Mouse (Mus musculus) forebrain, postnatal 0 days (tissue): Measurements from ENCODE around the gene Lipe. TPM values are rescaled to one million over a fixed set of nuclear protein-coding genes. Genes with fewer than 3 reads are reported as not detected.

ENCODE experiments used
- ATAC-seq: fragments of 200-750 bp; cut with Nextera tagmentation; 2 replicates; pipeline ENCODE4 v1.8.0; 2017; ENCODE audit warnings: mild to moderate bottlenecking, moderate library complexity
- DNase-seq: peaks from one replicate; pipeline ENCODE4 v3.0.0-alpha.2; 2015
- H3K27ac ChIP-seq: fragments of 300-500 bp; sonication (generic); 2 replicates; pipeline ENCODE4 v1.5.1; 2014; ENCODE audit warnings: low read depth, mild to moderate bottlenecking, antibody characterized with exemption, low read length, moderate library complexity, mixed read lengths
- H3K27me3 ChIP-seq: fragments of 300-500 bp; sonication (generic); 2 replicates; pipeline ENCODE4 v1.6.1; 2014; ENCODE audit warnings: mild to moderate bottlenecking, low read length, mixed read lengths; ENCODE audit not compliant: insufficient read depth
- H3K36me3 ChIP-seq: fragments of 300-500 bp; sonication (generic); 2 replicates; pipeline ENCODE4 v1.6.1; 2014; ENCODE audit warnings: mild to moderate bottlenecking, moderate library complexity; ENCODE audit not compliant: insufficient read depth
- H3K4me1 ChIP-seq: fragments of 300-500 bp; sonication (generic); 2 replicates; pipeline ENCODE4 v1.6.1; 2014; ENCODE audit warnings: antibody characterized with exemption; ENCODE audit not compliant: insufficient read depth
- H3K4me2 ChIP-seq: fragments of 300-500 bp; sonication (generic); 2 replicates; pipeline ENCODE4 v1.6.1; 2014; ENCODE audit warnings: low read depth, mild to moderate bottlenecking, moderate library complexity
- H3K4me3 ChIP-seq: fragments of 300-500 bp; sonication (generic); 2 replicates; pipeline ENCODE4 v1.5.1; 2014; ENCODE audit warnings: low read depth, low read length, mixed read lengths
- H3K9ac ChIP-seq: fragments of 300-500 bp; sonication (generic); 2 replicates; pipeline ENCODE4 v1.6.1; 2014; ENCODE audit warnings: mild to moderate bottlenecking
- H3K9me3 ChIP-seq: fragments of 300-500 bp; sonication (generic); 2 replicates; pipeline ENCODE4 v1.6.1; 2016; ENCODE audit warnings: low read length
- CTCF ChIP-seq: sonication (generic); IDR thresholded peaks from 2 replicates; pipeline ENCODE4 v1.5.1; 2016; ENCODE audit warnings: antibody characterized with exemption, control low read depth, low read depth
- WGBS: fragments of 180-500 bp; shearing (Covaris S2); extraction: QIAGEN DNeasy Blood & Tissue Kit; methylation state at CpG from one replicate; pipeline ENCODE4 v1.1.7; 2014; 5-methylcytosine and 5-hydroxymethylcytosine counted together
- polyA plus RNA-seq: library from polyadenylated mRNA; unstranded; fragments of >200 nt; fragmentation: Nextera tagmentation; extraction: Ambion mirVana; gene quantifications from 2 replicates; pipeline ENCODE4 v1.2.1, GENCODE M21; 2015
- total RNA-seq: library from RNA; depleted of rRNA; stranded (reverse); fragments of >200 nt; gene quantifications from 2 replicates; pipeline ENCODE4 v1.2.3, GENCODE M21; 2014

Gene Lipe
- total and polyA plus RNA-seq, 2 experiments from 2014 or later, result 8.0 to 14.8 TPM

DNA sequence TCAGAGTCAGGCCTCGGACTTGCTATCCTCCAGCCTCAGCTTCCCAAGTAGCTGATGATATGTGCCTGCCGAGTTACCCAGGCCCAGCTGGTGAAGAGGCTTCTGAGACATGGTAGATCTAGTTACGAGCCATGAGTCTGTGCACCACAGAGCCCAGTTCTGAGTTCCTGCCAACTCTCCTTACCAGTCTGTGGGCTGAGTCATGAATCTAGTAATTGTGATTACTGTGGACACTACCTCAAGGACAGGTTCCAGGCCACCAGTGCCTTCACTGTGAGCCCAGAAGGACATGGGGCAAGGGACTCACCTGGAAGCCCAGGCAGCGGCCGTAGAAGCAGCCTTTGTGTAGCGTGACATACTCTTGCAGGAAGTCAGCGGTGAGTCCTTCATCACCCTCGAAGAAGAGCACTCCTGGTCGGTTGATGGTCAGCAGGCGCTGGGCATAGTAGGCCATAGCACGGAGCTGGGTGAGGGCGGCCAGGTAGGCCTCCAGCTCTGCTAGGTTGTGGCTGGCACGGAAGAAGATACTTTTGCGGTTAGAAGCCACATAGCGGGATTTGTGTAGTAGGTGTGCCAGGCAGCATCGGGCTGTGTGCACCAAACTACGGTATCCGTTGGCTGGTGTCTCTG, 10.6 kb downstream of the Lipe start:
- H3K9ac ChIP-seq, result no peak overlapping the region
- no peak overlapping the region for H3K4me2 ChIP-seq
- ATAC-seq, result no peak
- no peak overlapping the region for H3K27ac ChIP-seq
- H3K4me1 ChIP-seq, result peaks cover 9% of the 10 kb centered on the region; the same call in 1 of the 2 replicates
- H3K9me3 ChIP-seq, result no peaks in the 10 kb centered on the region
- 93% methylated on average over 18 of the region's 18 CpGs for WGBS
- DNase-seq, result no peak
- no peak for TF ChIP-seq CTCF
- peaks cover 51% of the 10 kb centered on the region for H3K36me3 ChIP-seq
- no peak overlapping the region for H3K4me3 ChIP-seq
- no peaks in the 10 kb centered on the region for H3K27me3 ChIP-seq

DNA sequence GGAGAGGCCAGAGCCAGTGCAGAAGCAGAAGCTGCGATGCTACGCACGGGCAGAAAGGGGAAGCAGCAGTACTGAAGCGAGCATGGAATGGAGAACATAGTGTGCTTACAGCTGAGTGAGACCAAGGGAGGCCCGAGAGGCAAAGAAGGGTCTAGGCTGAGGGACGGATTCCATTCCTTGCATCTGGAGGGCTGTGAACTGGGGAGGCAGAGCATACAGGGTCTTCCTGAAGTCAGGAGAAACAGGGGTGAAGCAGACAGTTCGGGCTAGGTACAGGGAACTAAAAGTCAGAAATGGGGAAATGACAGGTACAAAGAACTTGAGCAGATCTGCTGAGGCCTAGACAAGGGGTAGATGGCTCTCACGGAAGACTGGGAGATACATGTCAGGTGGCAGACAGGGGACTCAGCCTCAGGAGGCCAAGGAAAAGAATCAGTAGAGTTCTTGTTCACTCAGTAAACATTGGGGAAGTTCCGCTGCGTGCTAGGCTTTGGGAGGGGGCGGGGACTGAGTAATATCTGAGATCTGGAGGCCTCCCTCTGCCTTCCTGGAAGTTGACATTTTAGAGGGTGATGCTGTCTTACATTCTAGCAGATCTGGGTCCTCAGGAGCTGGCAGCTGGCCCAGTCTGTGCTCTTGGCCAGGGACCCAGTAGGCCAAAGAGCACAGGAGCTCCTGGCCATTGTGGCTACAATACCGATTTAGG, 12.5 kb downstream of the Lipe start:
- no peak overlapping the region for H3K4me2 ChIP-seq
- H3K4me3 ChIP-seq, result no peak overlapping the region
- no peaks in the 10 kb centered on the region for H3K27me3 ChIP-seq
- peak overlapping the region; percentile 64; the same call in 1 of the 2 replicates for H3K27ac ChIP-seq
- no peaks in the 10 kb centered on the region for H3K9me3 ChIP-seq
- WGBS, result 74% methylated on average over 12 of the region's 12 CpGs
- DNase-seq (no peak), ATAC-seq (peak; percentile 5; the same call in 1 of the 2 replicates)
- H3K36me3 ChIP-seq, result peaks cover 64% of the 10 kb centered on the region
- 0 out of 2 replicates have a peak, but pooled peaks cover 6% of the 10 kb centered on the region for H3K4me1 ChIP-seq
- H3K9ac ChIP-seq, result 0 out of 2 replicates have a peak overlapping the region, but pooled peaks have one; percentile 1
- no peak for TF ChIP-seq CTCF

DNA sequence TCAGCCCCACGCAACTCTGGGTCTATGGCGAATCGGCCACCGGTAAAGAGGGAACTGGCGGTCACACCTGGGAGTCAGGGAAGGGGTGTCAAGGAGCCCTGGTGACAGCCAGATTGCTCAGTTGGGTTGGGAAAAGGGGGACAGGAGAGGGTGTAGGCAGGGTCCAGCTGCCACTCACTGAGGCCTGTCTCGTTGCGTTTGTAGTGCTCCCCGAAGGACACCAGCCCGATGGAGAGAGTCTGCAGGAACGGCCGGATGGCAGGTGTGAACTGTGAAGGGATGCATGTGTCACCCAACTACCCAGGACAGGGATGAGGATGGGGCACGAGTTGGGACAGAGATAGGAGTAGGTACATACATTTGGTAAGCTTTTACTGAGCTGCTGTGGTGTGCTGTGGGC, 13.3 kb downstream of the Lipe start:
- Histone ChIP-seq H3K4me3 (no peak overlapping the region), H3K27ac (no peak overlapping the region), H3K4me1 (0 out of 2 replicates have a peak, but pooled peaks cover 3% of the 10 kb centered on the region), H3K27me3 (no peaks in the 10 kb centered on the region), H3K36me3 (peaks cover 66% of the 10 kb centered on the region), H3K9me3 (no peaks in the 10 kb centered on the region), H3K9ac (no peak overlapping the region), H3K4me2 (no peak overlapping the region)
- DNase-seq (no peak), ATAC-seq (no peak)
- 92% methylated on average over 12 of the region's 12 CpGs for WGBS
- no peak for TF ChIP-seq CTCF

DNA sequence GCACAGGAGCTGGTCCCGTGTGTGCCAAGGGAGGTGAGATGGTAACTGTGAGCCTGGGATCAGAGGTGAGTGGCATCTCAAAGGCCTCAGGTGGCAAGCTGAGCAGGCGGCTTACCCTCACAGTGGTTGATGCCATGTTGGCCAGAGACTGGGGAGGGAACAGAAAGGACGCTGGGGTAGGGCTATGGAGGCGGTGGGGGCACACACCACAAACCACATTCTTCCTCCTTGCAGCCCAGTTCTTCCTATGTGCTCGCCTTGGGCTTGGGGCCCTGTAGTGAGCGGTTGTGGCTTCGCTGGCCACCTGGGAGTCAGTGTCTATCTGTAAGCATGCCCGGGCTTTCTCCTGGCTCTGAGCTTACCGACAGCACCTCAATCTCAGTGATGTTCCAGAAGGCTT, 13.7 kb downstream of the Lipe start:
- H3K27ac ChIP-seq, result no peak overlapping the region
- DNase-seq (no peak), ATAC-seq (no peak)
- no peaks in the 10 kb centered on the region for H3K9me3 ChIP-seq
- no peaks in the 10 kb centered on the region for H3K27me3 ChIP-seq
- no peaks in the 10 kb centered on the region for H3K4me1 ChIP-seq
- no peak overlapping the region for H3K4me2 ChIP-seq
- H3K9ac ChIP-seq, result no peak overlapping the region
- peaks cover 66% of the 10 kb centered on the region for H3K36me3 ChIP-seq
- WGBS, result 89% methylated on average over 9 of the region's 9 CpGs
- TF ChIP-seq CTCF, result no peak
- no peak overlapping the region for H3K4me3 ChIP-seq

DNA sequence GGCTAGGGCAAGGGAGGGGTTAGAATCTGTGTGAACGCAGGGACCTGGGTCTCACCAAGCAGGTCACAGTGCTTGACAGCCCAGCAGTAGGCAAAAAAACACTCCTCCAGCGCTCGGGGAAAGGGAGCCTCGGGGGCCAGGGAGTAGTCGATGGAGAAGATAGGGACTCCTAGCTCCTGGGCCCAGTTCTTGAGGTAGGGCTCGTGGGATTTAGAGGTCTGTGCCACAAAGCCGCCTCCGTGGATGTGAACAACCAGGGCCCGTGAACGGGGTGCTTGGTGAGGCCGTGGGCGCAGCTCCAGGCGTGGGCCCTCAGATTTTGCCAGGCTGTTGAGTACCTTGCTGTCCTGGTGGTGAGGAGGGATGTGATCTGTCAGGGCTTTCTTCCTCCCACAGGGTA, 14.2 kb downstream of the Lipe start:
- ATAC-seq, result no peak
- DNase-seq, result no peak
- no peaks in the 10 kb centered on the region for H3K27me3 ChIP-seq
- H3K4me3 ChIP-seq, result no peak overlapping the region
- no peak overlapping the region for H3K27ac ChIP-seq
- H3K9ac ChIP-seq, result no peak overlapping the region
- H3K4me1 ChIP-seq, result 0 out of 2 replicates have a peak, but pooled peaks cover under 1% of the 10 kb centered on the region
- 92% methylated on average over 13 of the region's 13 CpGs for WGBS
- no peak overlapping the region for H3K4me2 ChIP-seq
- peaks cover 66% of the 10 kb centered on the region for H3K36me3 ChIP-seq
- TF ChIP-seq CTCF, result no peak
- H3K9me3 ChIP-seq, result no peaks in the 10 kb centered on the region

DNA sequence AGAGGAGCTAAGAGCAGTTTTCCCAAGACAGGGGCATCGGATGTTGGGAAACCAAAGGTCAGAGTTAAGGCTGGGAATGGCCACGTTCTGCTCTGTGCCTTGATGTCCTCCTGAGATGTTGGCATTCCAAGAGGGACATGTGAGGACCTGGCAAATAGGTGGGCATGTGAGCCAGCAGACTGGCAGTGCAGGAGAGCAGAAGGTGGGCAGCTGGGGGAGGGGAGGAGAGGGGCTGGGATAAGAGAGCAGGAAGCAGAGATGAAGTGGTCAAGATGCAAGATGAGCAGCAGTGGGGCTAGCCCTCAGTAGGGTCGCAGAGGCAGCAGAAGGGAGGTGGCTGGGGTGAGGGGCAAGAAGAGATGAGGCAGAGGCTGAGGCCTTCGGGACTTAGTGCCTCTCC, 14.6 kb downstream of the Lipe start:
- no peak overlapping the region for H3K4me3 ChIP-seq
- no peaks in the 10 kb centered on the region for H3K9me3 ChIP-seq
- no peak overlapping the region for H3K4me2 ChIP-seq
- H3K4me1 ChIP-seq, result 0 out of 2 replicates have a peak, but pooled peaks cover 4% of the 10 kb centered on the region
- H3K27ac ChIP-seq, result no peak overlapping the region
- TF ChIP-seq CTCF, result no peak
- no peak overlapping the region for H3K9ac ChIP-seq
- H3K36me3 ChIP-seq, result peaks cover 66% of the 10 kb centered on the region
- no peaks in the 10 kb centered on the region for H3K27me3 ChIP-seq
- WGBS, result 91% methylated on average over 4 of the region's 4 CpGs
- DNase-seq (no peak), ATAC-seq (no peak)

DNA sequence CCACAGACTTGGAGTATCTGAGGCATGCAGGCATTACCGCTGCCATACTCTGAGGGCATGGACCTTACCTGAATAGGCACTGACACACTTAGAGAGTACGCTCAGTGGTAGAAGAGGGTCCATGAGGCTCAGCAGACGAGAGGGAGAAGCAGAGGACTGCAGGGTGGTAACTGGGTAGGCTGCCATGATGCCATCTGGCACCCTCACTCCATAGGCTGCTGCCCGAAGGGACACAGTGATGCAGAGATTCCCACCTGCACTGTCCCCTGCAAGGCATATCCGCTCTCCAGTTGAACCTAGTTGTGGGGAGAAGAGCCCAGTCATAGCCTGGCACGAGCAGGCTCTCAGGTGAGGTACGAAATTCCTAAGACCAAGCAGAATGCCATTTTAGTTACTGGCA, 15.1 kb downstream of the Lipe start:
- WGBS, result 91% methylated on average over 7 of the region's 7 CpGs
- H3K27me3 ChIP-seq, result no peaks in the 10 kb centered on the region
- DNase-seq (no peak), ATAC-seq (no peak)
- 0 out of 2 replicates have a peak, but pooled peaks cover 4% of the 10 kb centered on the region for H3K4me1 ChIP-seq
- no peaks in the 10 kb centered on the region for H3K9me3 ChIP-seq
- peaks cover 65% of the 10 kb centered on the region for H3K36me3 ChIP-seq
- H3K9ac ChIP-seq, result no peak overlapping the region
- H3K4me2 ChIP-seq, result no peak overlapping the region
- TF ChIP-seq CTCF, result no peak
- no peak overlapping the region for H3K27ac ChIP-seq
- H3K4me3 ChIP-seq, result no peak overlapping the region
